Mouse (Mus musculus) intestine, postnatal 0 days (tissue): Measurements from ENCODE around the gene Pdss1. TPM values are rescaled to one million over a fixed set of nuclear protein-coding genes. Genes with fewer than 3 reads are reported as not detected.

Source experiments
- ATAC-seq: fragments of 200-750 bp; cut with Nextera tagmentation; 2 replicates; pipeline ENCODE4 v1.8.0; 2017; ENCODE audit warnings: mild to moderate bottlenecking, moderate TSS enrichment, moderate library complexity
- H3K27ac ChIP-seq: fragments of 300-500 bp; sonication (generic); 2 replicates; pipeline ENCODE4 v1.5.1; 2014; ENCODE audit warnings: mild to moderate bottlenecking, low read depth, low read length, moderate library complexity
- H3K27me3 ChIP-seq: fragments of 300-500 bp; sonication (generic); replicated peaks from 2 replicates; pipeline ENCODE4 v1.6.1; 2014; ENCODE audit warnings: low read length, mixed read lengths; ENCODE audit not compliant: control insufficient read depth, insufficient read depth
- H3K36me3 ChIP-seq: fragments of 300-500 bp; sonication (generic); 2 replicates; pipeline ENCODE4 v1.6.1; 2014; ENCODE audit warnings: mild to moderate bottlenecking, moderate library complexity; ENCODE audit not compliant: control insufficient read depth, insufficient read depth
- H3K4me1 ChIP-seq: fragments of 300-500 bp; sonication (generic); replicated peaks from 2 replicates; pipeline ENCODE4 v1.6.1; 2014; ENCODE audit warnings: antibody characterized with exemption, low read length, mixed read lengths; ENCODE audit not compliant: control insufficient read depth, insufficient read depth
- H3K4me2 ChIP-seq: fragments of 300-500 bp; sonication (generic); replicated peaks from 2 replicates; pipeline ENCODE4 v1.6.1; 2014; ENCODE audit warnings: low read depth, mild to moderate bottlenecking, moderate library complexity
- H3K4me3 ChIP-seq: fragments of 300-500 bp; sonication (generic); 2 replicates; pipeline ENCODE4 v1.5.1; 2014; ENCODE audit warnings: low read depth, low read length
- H3K9ac ChIP-seq: fragments of 300-500 bp; sonication (generic); 2 replicates; pipeline ENCODE4 v1.6.1; 2014; ENCODE audit warnings: mild to moderate bottlenecking, low read depth, low read length
- H3K9me3 ChIP-seq: fragments of 300-500 bp; sonication (generic); 2 replicates; pipeline ENCODE4 v1.6.1; 2016; ENCODE audit warnings: mixed run types; ENCODE audit not compliant: control insufficient read depth
- CTCF ChIP-seq: sonication (generic); IDR thresholded peaks from 2 replicates; pipeline ENCODE4 v1.5.1; 2016; ENCODE audit warnings: low read depth, mild to moderate bottlenecking, control low read depth, antibody characterized with exemption, moderate library complexity
- WGBS: fragments of 180-500 bp; shearing (Covaris S2); extraction: QIAGEN DNeasy Blood & Tissue Kit; methylation state at CpG from one replicate; pipeline ENCODE4 v1.1.7; 2014; 5-methylcytosine and 5-hydroxymethylcytosine counted together
- polyA plus RNA-seq: library from polyadenylated mRNA; unstranded; fragments of >200 nt; fragmentation: Nextera tagmentation; extraction: Ambion mirVana; gene quantifications from 2 replicates; pipeline ENCODE4 v1.2.1, GENCODE M21; 2015

The Pdss1 gene
- polyA plus RNA-seq, 1 experiment from 2014 or later = 26.6 TPM

DNA sequence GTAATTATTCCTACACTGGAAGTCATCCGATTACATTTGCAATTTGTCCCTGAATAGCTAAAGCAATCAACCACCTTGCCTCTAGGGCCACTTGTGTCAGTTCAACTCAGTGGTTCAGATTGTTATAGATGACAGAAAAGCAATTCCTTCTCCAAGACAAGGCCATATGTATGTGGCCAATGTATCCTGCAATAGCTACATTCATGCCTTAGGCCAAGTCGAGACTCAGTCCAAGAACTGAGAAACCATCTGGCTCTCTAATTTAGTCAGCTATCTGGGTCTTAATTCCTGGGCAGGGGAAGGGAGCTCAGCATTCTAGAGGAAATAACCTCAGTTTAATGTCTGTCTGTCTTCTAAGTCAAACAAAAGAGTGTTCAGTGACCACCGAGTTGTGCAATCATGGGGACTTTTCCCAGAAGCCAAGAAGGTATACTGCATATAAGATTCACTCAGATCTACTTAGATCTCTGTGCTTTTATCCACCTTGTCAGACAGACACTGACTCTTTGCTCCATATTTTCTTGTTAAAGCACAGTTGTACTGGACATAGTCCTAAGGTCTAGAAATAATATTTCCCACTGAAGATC lies 82.2 kb downstream of the Pdss1 start:
- Histone ChIP-seq H3K27ac (no peak overlapping the region), H3K9me3 (no peaks in the 10 kb centered on the region), H3K4me1 (0 out of 2 replicates have a peak, but pooled peaks cover 3% of the 10 kb centered on the region), H3K36me3 (no peaks in the 10 kb centered on the region), H3K9ac (no peak overlapping the region), H3K4me2 (no peak overlapping the region), H3K4me3 (no peak overlapping the region), H3K27me3 (no peaks in the 10 kb centered on the region)
- 56% methylated on average over 3 of the region's 3 CpGs for WGBS
- no peak for TF ChIP-seq CTCF
- no peak for ATAC-seq

DNA sequence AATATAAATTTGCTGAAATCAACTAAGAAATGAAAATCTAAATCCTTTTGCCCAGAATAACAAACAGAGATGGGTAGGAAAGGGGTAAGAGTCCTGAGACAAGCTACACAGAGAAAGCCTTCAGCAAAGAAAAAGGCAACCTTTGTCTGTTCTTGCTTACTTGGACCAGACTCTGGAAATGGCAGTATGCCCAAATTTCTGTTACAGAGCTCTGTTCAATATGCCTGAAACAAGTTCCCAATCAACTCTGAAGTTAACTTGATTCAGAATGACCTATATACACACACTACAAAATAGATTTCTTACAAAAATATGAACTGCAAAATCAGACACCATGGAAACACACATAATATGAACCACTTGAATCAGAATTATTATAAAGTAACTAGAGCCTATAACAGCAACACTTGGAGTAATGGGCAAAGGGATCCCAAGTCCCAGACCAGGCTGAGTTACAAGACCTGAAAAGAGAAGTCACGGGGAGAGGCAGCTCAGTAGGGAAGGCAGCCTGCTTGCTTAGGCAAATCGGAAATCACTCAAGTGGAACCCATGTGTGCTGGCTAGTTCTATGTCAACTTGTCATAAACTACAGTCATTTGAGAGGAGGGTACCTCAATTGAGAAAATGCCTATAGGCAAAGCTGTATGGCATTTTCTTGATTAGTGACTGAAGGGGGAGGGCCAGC lies 90.8 kb downstream of the Pdss1 start:
- no peaks in the 10 kb centered on the region for H3K27me3 ChIP-seq
- ATAC-seq = no peak
- H3K9ac ChIP-seq = no peak overlapping the region
- no peak for TF ChIP-seq CTCF
- peaks cover 3% of the 10 kb centered on the region; the same call in 1 of the 2 replicates for H3K36me3 ChIP-seq
- H3K4me2 ChIP-seq = no peak overlapping the region
- no peaks in the 10 kb centered on the region for H3K4me1 ChIP-seq
- no peak overlapping the region for H3K27ac ChIP-seq
- WGBS = 80% methylated on average over 2 of the region's 2 CpGs
- H3K4me3 ChIP-seq = no peak overlapping the region
- H3K9me3 ChIP-seq = no peaks in the 10 kb centered on the region

Other genes with a start within 250 kb of the Pdss1 start
- gene Apbb1ip, start 121.4 kb upstream of the Pdss1 start, polyA plus RNA-seq = 1.2 and 1.3 TPM in 2 replicates
- gene Abi1, start 144.7 kb downstream of the Pdss1 start, polyA plus RNA-seq = 37.4 and 38.1 TPM in 2 replicates
- 24.7 and 25.1 TPM in 2 replicates for gene Acbd5, start 172.6 kb downstream of the Pdss1 start, polyA plus RNA-seq